Mouse (Mus musculus): ENCODE data around the gene Ier2. TPM values are rescaled to one million over a fixed set of nuclear protein-coding genes. Genes with fewer than 3 reads are reported as not detected.

The Ier2 gene
- total RNA-seq, 2 experiments from 2014 or later = 11.2 to 13.4 TPM

- DNase-seq = peak; percentile 99
Observed at GRCm38 (mm10) chr8:84663483-84664327, 1.1 kb upstream of the Ier2 start.

- peak in 1 of 2 experiments; percentile 60 for DNase-seq
Observed at GRCm38 (mm10) chr8:84661961-84662571, 586 bp downstream of the Ier2 start.

GRCm38 (mm10) chr8:84661458-84661871, 1.2 kb downstream of the Ier2 start:
- peak; percentile 94 to 97 for DNase-seq

GRCm38 (mm10) chr8:84660819-84661457, 1.7 kb downstream of the Ier2 start:
- DNase-seq = peak; percentile 51 to 74

GRCm38 (mm10) chr8:84659936-84660818, 2.5 kb downstream of the Ier2 start:
- peak; percentile 81 to 90 for DNase-seq

GRCm38 (mm10) chr8:84658951-84659350, 3.7 kb downstream of the Ier2 start:
- DNase-seq = no peak

- no peak for DNase-seq
Observed at GRCm38 (mm10) chr8:84657680-84658079, 5.0 kb downstream of the Ier2 start.

- no peak for DNase-seq
Observed at GRCm38 (mm10) chr8:84657203-84657602, 5.4 kb downstream of the Ier2 start.

GRCm38 (mm10) chr8:84656641-84657126, 6.0 kb downstream of the Ier2 start:
- peak; percentile 81 to 95 for DNase-seq

GRCm38 (mm10) chr8:84656191-84656525, 6.5 kb downstream of the Ier2 start:
- DNase-seq = peak in 1 of 2 experiments; percentile 45

- peak in 1 of 2 experiments; percentile 52 for DNase-seq
Observed at GRCm38 (mm10) chr8:84655336-84656190, 7.1 kb downstream of the Ier2 start.

- no peak for DNase-seq
Observed at GRCm38 (mm10) chr8:84654597-84654996, 8.1 kb downstream of the Ier2 start.

GRCm38 (mm10) chr8:84653092-84653631, 9.5 kb downstream of the Ier2 start:
- DNase-seq = no peak

- no peak for DNase-seq
Observed at GRCm38 (mm10) chr8:84650213-84650612, 12.4 kb downstream of the Ier2 start.

- no peak for DNase-seq
Observed at GRCm38 (mm10) chr8:84647461-84647901, 15.2 kb downstream of the Ier2 start.

- no peak for DNase-seq
Observed at GRCm38 (mm10) chr8:84646800-84647199, 15.9 kb downstream of the Ier2 start.

- no peak for DNase-seq
Observed at GRCm38 (mm10) chr8:84643019-84643418, 19.6 kb downstream of the Ier2 start.

- DNase-seq = no peak
Observed at GRCm38 (mm10) chr8:84641578-84642361, 20.9 kb downstream of the Ier2 start.

- no peak for DNase-seq
Observed at GRCm38 (mm10) chr8:84640617-84641294, 21.9 kb downstream of the Ier2 start.

Data from heart, adult 18-20 months (tissue).